Mouse (Mus musculus) kidney, adult 2 months (tissue): ENCODE measurements around the gene Ddo. TPM values are rescaled to one million over a fixed set of nuclear protein-coding genes. Genes with fewer than 3 reads are reported as not detected.

Source experiments
- DNase-seq: peaks from one replicate; pipeline ENCODE4 v3.0.0; 2021
- H3K27ac ChIP-seq: fragments of 200-500 bp; 2 replicates; pipeline ENCODE4 v1.5.1; 2012; ENCODE audit warnings: low read depth, low read length, control low read depth, inconsistent platforms; ENCODE audit not compliant: insufficient read depth
- H3K27me3 ChIP-seq: fragments of 200-500 bp; replicated peaks from 2 replicates; pipeline ENCODE4 v1.6.1; 2012; ENCODE audit warnings: mild to moderate bottlenecking, moderate library complexity, low read length, inconsistent platforms; ENCODE audit not compliant: control insufficient read depth, insufficient read depth
- H3K36me3 ChIP-seq: fragments of 200-500 bp; 2 replicates; pipeline ENCODE4 v1.6.1; 2012; ENCODE audit warnings: mild to moderate bottlenecking, moderate library complexity, low read length, inconsistent platforms; ENCODE audit not compliant: control insufficient read depth, insufficient read depth
- H3K4me1 ChIP-seq: fragments of 200-500 bp; 2 replicates; pipeline ENCODE4 v1.6.1; 2011; ENCODE audit warnings: low read length; ENCODE audit not compliant: control insufficient read depth, insufficient read depth
- H3K4me3 ChIP-seq: fragments of 200-500 bp; 2 replicates; pipeline ENCODE4 v1.5.1; 2011; ENCODE audit warnings: mild to moderate bottlenecking, low read depth, low read length, control low read depth; ENCODE audit not compliant: insufficient read depth
- CTCF ChIP-seq: fragments of 200-500 bp; conservative IDR thresholded peaks from 2 replicates; pipeline ENCODE4 v1.5.1; 2011; ENCODE audit warnings: low read depth, mild to moderate bottlenecking, control low read depth, low read length, moderate library complexity, mixed read lengths; ENCODE audit not compliant: insufficient read depth, insufficient read length
- POLR2A ChIP-seq: fragments of 200-500 bp; IDR thresholded peaks from one replicate; pipeline ENCODE4 v1.6.1; 2011; ENCODE audit warnings: low read depth, low read length, control low read depth
- whole genome bisulfite sequencing: fragments of 180-500 bp; shearing (Covaris S2); methylation state at CpG from one replicate; pipeline ENCODE4 v1.1.7; 2018; 5-methylcytosine and 5-hydroxymethylcytosine counted together
- polyA plus RNA-seq: library from polyadenylated mRNA; depleted of rRNA; stranded (reverse); fragments of >200 nt; gene quantifications from 2 replicates; pipeline ENCODE4 v1.2.3, GENCODE M21; 2012

The Ddo gene
- polyA plus RNA-seq, 1 experiment, result 54.3 TPM

GRCm38 (mm10) chr10:40665270-40665669 lies 35.5 kb downstream of the Ddo start:
- Histone ChIP-seq H3K27me3 (no peaks in the 10 kb centered on the region), H3K36me3 (no peaks in the 10 kb centered on the region; the same call in 1 of the 2 replicates), H3K4me3 (no peak overlapping the region), H3K4me1 (no peaks in the 10 kb centered on the region), H3K27ac (no peak overlapping the region)
- 88% methylated on average over 3 of the region's 3 CpGs for WGBS
- DNase-seq, result no peak
- no peak for TF ChIP-seq CTCF
- no peak for TF ChIP-seq POLR2A

GRCm38 (mm10) chr10:40666943-40667342 lies 37.1 kb downstream of the Ddo start:
- no peak overlapping the region for H3K27ac ChIP-seq
- TF ChIP-seq CTCF (no peak), POLR2A (no peak)
- H3K27me3 ChIP-seq, result no peaks in the 10 kb centered on the region
- H3K4me3 ChIP-seq, result no peak overlapping the region
- H3K36me3 ChIP-seq, result no peaks in the 10 kb centered on the region; the same call in 1 of the 2 replicates
- DNase-seq, result no peak
- 92% methylated on average over 1 of the region's 1 CpGs for WGBS
- H3K4me1 ChIP-seq, result no peaks in the 10 kb centered on the region

GRCm38 (mm10) chr10:40668640-40669039 lies 38.8 kb downstream of the Ddo start:
- H3K27ac ChIP-seq, result no peak overlapping the region
- TF ChIP-seq CTCF, result no peak
- no peak for TF ChIP-seq POLR2A
- H3K36me3 ChIP-seq, result no peaks in the 10 kb centered on the region; the same call in 1 of the 2 replicates
- no peak overlapping the region for H3K4me3 ChIP-seq
- no peaks in the 10 kb centered on the region for H3K4me1 ChIP-seq
- DNase-seq, result no peak
- H3K27me3 ChIP-seq, result no peaks in the 10 kb centered on the region

GRCm38 (mm10) chr10:40672587-40673296 lies 42.9 kb downstream of the Ddo start:
- Histone ChIP-seq H3K4me1 (no peaks in the 10 kb centered on the region), H3K36me3 (no peaks in the 10 kb centered on the region), H3K4me3 (no peak overlapping the region), H3K27me3 (no peaks in the 10 kb centered on the region), H3K27ac (no peak overlapping the region)
- 81% methylated on average over 8 of the region's 8 CpGs for WGBS
- no peak for DNase-seq
- TF ChIP-seq POLR2A (no peak), CTCF (no peak)

GRCm38 (mm10) chr10:40673297-40673665 lies 43.5 kb downstream of the Ddo start:
- Histone ChIP-seq H3K4me3 (no peak overlapping the region), H3K27ac (no peak overlapping the region), H3K4me1 (no peaks in the 10 kb centered on the region), H3K36me3 (no peaks in the 10 kb centered on the region), H3K27me3 (no peaks in the 10 kb centered on the region)
- DNase-seq, result no peak
- WGBS, result 85% methylated on average over 7 of the region's 7 CpGs
- no peak for TF ChIP-seq POLR2A

GRCm38 (mm10) chr10:40674151-40674550 lies 44.3 kb downstream of the Ddo start:
- Histone ChIP-seq H3K27ac (no peak overlapping the region), H3K4me1 (no peaks in the 10 kb centered on the region), H3K27me3 (no peaks in the 10 kb centered on the region), H3K36me3 (no peaks in the 10 kb centered on the region), H3K4me3 (no peak overlapping the region)
- DNase-seq, result no peak
- 34% methylated on average over 13 of the region's 13 CpGs for WGBS
- no peak for TF ChIP-seq POLR2A
- no peak for TF ChIP-seq CTCF

GRCm38 (mm10) chr10:40675921-40676320 lies 46.1 kb downstream of the Ddo start:
- no peak for DNase-seq
- WGBS, result 72% methylated on average over 7 of the region's 7 CpGs
- Histone ChIP-seq H3K36me3 (no peaks in the 10 kb centered on the region), H3K27ac (no peak overlapping the region), H3K4me3 (no peak overlapping the region), H3K27me3 (no peaks in the 10 kb centered on the region), H3K4me1 (no peaks in the 10 kb centered on the region)
- no peak for TF ChIP-seq CTCF
- TF ChIP-seq POLR2A, result no peak

- no peaks in the 10 kb centered on the region for H3K4me1 ChIP-seq
- H3K4me3 ChIP-seq, result no peak overlapping the region
- H3K27me3 ChIP-seq, result no peaks in the 10 kb centered on the region
- 60% methylated on average over 3 of the region's 3 CpGs for WGBS
- no peak overlapping the region for H3K27ac ChIP-seq
- no peak for TF ChIP-seq POLR2A
- no peak for TF ChIP-seq CTCF
- no peaks in the 10 kb centered on the region for H3K36me3 ChIP-seq
- no peak for DNase-seq
These were observed 48.7 kb downstream of the Ddo start for GRCm38 (mm10) chr10:40678477-40678876.
